Mouse (Mus musculus) gastrocnemius, adult 2 months (tissue): ENCODE measurements around the gene Trim66. TPM values are rescaled to one million over a fixed set of nuclear protein-coding genes. Genes with fewer than 3 reads are reported as not detected.

ENCODE experiments used
- DNase-seq: peaks from one replicate; pipeline ENCODE4 v3.0.0; 2022
- H3K27ac ChIP-seq: fragments of 200-600 bp; 2 replicates; pipeline ENCODE4 v1.8.1; 2022; ENCODE audit warnings: mild to moderate bottlenecking
- H3K4me3 ChIP-seq: fragments of 200-600 bp; 2 replicates; pipeline ENCODE4 v1.8.1; 2022; ENCODE audit warnings: mild to moderate bottlenecking, moderate library complexity
- CTCF ChIP-seq: fragments of 200-600 bp; IDR thresholded peaks from 2 replicates; pipeline ENCODE4 v1.8.1; 2022; ENCODE audit warnings: antibody characterized with exemption, mild to moderate bottlenecking, moderate library complexity
- intact Hi-C: fragments of 180-260 bp; cut with DNase I; formaldehyde crosslinking; loops from one replicate; pipeline ENCODE4 v1.15.1; 2025
- long read RNA-seq, 2 experiments: library from polyadenylated mRNA; stranded (forward); transcript quantifications; one replicate each; pipeline ENCODE4 v2.0.0; 2021
- total RNA-seq, 2 experiments: library from RNA; stranded (reverse); gene quantifications; 2 replicates each; pipeline ENCODE4 v1.2.3; 2021

Gene Trim66
- under 1 TPM; 0.17 to 0.23 TPM for total RNA-seq
- long read RNA-seq, experiment 1, result 0 reads
- long read RNA-seq, experiment 2, result 0 reads

DNA sequence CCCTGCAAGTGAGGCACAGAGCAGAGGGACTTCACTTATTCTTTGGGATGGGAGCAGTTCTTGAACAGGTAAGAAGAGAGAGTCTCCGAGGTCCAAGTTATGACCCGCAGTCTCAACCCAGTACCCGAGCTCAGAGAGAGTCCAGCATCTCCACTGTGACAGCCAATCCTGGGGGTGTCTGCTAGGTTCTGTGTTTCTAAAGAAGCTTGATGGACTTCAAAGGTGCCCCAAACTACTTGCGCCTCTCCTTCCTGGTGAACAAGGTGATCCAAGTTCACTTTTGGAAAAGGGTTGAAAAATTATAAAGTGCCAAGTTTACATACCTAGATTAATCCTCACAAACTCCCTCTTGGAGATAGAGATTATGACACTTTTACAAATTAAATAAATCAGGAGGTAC, at the start of gene Trim66:
Gene Trim66 (minus strand): TSS at position 101 of the 400 bp plus-strand sequence.
- DNase-seq, result no peak
- no peak for TF ChIP-seq CTCF
- intact Hi-C loops, result no loop called here
- Histone ChIP-seq H3K4me3 (no peak within 1 kb of the TSS), H3K27ac (no peak within 1 kb of the TSS)

DNA sequence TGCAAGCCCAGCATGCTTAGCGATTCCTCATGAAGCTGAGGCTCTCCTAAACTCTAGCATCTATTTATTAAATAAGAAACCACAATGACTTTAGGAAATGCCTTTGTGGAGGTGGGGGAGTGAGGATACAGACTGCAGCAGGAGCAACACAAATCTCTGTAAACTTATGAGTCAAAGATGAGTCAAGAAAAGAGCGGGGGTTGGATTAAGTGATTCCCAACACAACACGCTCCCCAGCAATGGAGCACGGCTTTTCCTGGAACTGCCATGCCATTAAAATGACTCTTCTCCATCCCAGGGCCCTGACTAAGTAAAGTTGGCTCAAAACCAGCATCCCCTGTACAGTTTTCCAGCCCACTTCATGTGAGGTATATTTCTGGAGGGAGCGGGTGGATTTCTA, 38.8 kb upstream of the Trim66 start:
- TF ChIP-seq CTCF, result no peak
- Histone ChIP-seq H3K4me3 (no peak overlapping the region), H3K27ac (peak overlapping the region; percentile 43)
- DNase-seq, result no peak
- intact Hi-C loops, result no loop called here

DNA sequence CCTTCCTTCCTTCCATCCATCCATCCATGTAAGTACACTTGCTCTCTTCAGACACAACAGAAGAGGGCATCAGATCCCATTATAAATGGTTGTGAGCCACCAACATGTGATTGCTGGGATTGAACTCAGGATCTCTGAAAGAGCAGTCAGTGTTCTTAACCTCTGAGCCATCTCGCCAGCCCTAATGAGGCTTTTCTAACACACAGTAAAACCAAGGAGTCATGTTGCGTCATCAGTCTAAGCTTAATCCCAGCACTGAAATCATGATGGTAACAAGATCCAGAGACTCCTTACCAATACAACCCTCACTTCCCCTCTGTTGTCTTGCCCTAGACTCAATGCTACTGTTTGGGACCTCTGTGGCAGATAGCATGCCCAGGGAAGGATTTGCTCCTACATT, 38.3 kb upstream of the Trim66 start:
- intact Hi-C loops, result no loop called here
- DNase-seq, result no peak
- Histone ChIP-seq H3K27ac (peak overlapping the region; percentile 43), H3K4me3 (no peak overlapping the region)
- no peak for TF ChIP-seq CTCF

DNA sequence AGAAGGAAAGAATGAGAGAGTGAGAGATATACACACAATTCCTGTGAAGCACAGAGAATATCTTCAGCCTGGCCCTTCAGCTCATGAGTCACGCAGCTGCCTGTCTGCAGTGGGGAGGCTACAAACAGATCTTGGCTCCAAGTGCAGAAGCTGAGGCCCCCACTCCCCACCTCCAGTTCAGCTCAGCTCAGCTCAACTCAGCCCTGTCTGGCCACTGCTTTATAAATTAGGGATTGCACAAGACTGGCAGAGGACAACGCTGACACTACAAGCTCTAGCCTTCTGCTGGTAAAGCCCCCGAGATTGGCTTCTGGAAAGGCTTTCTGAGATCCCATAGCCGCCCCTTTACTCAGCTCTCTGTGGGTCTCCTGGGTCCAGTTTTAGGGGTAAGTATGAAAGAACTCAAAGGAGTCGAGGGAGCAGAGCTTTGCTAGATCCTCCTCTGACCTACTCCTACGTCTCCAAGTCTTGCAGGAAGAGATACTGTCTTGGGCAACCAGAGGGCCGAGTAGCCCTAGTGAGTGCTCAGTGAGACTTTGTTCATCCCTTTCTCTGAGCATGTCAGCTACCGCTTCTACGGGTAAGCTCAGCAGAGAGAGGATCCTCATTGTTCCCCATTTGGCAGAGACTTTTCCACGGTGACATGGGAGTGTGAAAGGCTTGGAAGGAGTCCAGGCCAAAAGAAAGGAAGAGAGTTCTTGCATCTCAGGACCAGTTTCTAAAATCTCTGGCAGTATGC, 37.5 kb upstream of the Trim66 start:
- Histone ChIP-seq H3K27ac (peak overlapping the region; percentile 79), H3K4me3 (no peak overlapping the region; the same call in 1 of the 2 replicates)
- no peak for TF ChIP-seq CTCF
- intact Hi-C loops, result no loop called here
- DNase-seq, result peak; percentile 60

DNA sequence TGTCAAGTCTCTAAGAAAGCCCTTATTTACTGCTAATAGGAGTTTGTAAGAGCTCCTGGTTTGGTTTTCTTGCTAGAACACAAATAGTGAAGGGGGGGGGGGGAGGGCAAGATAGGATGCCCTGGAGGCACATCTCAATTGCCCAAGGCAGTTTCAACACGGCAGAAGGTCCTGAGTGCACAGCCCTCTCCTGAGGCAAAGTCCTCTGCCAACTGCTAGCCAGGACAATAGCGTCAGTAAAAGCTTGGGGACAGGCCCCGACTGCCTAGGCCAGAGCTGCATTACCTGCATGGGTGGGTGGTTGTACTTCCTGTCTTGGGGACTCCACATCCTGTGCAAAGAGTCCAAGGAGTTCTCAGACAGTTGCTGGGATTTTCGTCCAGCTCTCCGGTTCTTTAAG, 36.9 kb upstream of the Trim66 start:
- Histone ChIP-seq H3K27ac (peak overlapping the region; percentile 79), H3K4me3 (peak overlapping the region; percentile 8; the same call in 1 of the 2 replicates)
- intact Hi-C loops, result no loop called here
- TF ChIP-seq CTCF, result no peak
- no peak for DNase-seq

DNA sequence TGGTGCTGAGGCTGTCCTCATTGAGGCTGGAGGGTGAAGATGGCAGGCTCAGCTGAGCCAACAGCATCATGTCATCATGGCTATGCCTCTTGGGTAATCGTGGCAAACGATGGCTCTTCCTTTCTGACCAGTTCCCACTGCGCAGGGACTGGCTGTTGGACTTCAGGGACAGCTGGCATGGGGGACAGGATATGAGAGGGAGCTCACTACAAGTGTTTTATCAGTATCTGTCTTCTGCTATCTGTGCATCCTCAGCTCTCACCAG, 34.4 kb upstream of the Trim66 start:
- intact Hi-C loops, result no loop called here
- no peak for TF ChIP-seq CTCF
- Histone ChIP-seq H3K4me3 (peak overlapping the region; percentile 4; the same call in 1 of the 2 replicates), H3K27ac (peak overlapping the region; percentile 78)
- no peak for DNase-seq

DNA sequence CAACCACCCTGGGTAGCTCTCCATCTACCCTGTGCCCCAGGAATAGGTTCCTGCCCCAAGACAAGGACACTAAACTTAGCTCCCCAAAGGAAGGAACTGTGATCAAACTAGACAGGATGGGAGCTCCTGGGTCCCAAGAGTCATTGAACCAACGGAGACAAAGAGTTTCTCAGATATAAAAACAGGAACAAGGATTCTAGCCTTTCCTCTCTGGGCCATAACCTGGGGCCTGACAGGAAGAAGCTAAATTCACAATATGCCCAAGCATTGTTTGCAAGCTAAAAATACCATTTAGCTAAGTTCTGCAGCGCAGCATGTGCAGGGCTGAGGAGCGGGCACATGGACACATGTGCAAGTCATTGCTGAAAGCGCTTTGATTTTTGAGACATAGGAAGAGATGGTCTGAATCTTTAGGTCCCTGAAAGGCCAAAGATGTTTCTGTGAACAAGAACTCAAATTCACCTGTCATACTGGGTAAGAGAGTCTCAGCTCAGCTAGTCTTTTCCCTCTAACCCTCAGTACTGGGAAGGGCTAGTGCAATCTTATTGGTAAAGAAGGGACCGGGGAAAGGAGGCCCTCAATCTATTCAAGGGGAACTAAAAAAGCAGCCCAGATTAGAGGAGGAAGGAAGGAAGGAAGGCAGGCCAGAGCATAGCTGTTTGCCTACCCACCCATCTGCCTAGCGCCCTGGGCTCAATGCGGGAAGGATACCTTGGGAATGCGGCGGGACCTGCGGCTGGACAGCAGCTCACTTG, 33.9 kb upstream of the Trim66 start:
- peak overlapping the region; percentile 78 for H3K27ac ChIP-seq

DNA sequence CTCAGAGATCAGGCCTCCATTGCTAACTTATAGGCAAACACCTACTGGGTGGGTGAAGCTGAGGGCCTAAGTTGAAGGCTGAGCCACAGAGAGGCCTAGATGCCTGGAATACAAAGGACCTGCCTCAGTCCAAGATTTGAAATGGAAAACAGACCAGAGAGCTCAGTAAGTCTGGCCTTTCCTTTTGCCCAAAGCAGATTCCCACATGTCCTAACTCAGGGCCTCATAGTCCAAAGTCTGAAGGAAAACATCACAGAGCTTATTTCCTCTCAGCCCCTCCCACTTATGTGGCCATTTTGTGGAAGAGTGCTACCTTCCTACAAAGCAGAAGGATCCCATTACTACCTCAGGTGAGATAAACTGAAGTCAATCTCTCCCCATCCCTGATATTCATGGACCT, 33.0 kb upstream of the Trim66 start:
- intact Hi-C loops, result no loop called here
- TF ChIP-seq CTCF, result no peak
- Histone ChIP-seq H3K27ac (peak overlapping the region; percentile 78), H3K4me3 (no peak overlapping the region)
- DNase-seq, result no peak

More for the DNA sequence above, 33.9 kb upstream of the Trim66 start:
- H3K4me3 ChIP-seq, result peak overlapping the region; percentile 4; the same call in 1 of the 2 replicates
- DNase-seq, result no peak
- intact Hi-C loops, result no loop called here
- TF ChIP-seq CTCF, result no peak

DNA sequence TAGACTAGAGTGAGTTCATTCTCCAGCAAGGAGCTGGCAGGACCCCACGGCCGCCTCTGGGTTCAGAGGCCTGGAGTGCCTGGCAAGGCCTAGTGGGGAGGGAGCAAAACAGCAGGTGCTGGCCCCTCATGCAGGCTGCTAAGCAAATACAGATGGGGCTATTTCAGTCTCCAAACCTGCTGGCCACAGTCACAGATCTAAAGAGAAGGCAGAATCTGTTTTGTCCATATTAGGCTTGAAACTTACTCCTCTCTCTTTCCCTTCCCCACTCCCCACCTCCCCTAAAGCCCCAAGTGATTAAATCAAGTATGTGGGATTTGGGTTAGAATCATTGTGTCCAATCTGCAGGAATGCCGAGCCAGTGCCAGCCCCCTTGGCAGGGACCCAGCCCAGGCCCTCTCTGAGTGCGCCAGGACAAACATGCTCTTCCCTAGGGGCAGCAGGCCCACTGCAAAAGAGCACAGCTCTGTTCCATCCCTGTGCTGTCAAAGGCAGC, 28.6 kb upstream of the Trim66 start:
- DNase-seq, result peak; percentile 88
- H3K27ac ChIP-seq, result peak overlapping the region; percentile 82
- 0 out of 2 replicates have a peak, but pooled peaks have one; percentile 6 for TF ChIP-seq CTCF
- no peak overlapping the region; the same call in 1 of the 2 replicates for H3K4me3 ChIP-seq
- intact Hi-C loops, result no loop called here

DNA sequence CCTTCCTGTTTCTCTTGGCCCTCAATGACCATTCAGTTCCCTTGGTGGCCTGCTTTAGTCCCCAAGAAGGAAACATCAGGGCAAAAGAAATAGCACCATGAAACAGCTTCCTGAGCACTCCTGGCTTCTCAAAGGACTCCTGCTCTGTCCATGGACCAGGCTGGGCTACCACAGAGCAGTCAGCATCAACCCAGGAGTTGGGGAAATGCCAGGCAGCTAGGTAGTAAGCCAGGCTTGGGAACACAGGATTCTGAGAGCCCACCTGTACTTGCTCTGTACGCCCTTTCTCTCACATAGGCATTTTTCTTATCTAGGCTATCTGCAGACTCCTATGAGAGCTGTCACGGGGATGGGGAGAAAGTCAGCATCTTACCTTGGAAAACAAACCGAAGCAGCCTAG, 27.0 kb upstream of the Trim66 start:
- Histone ChIP-seq H3K4me3 (no peak overlapping the region), H3K27ac (peak overlapping the region; percentile 82)
- TF ChIP-seq CTCF, result no peak
- intact Hi-C loops, result no loop called here
- DNase-seq, result no peak

DNA sequence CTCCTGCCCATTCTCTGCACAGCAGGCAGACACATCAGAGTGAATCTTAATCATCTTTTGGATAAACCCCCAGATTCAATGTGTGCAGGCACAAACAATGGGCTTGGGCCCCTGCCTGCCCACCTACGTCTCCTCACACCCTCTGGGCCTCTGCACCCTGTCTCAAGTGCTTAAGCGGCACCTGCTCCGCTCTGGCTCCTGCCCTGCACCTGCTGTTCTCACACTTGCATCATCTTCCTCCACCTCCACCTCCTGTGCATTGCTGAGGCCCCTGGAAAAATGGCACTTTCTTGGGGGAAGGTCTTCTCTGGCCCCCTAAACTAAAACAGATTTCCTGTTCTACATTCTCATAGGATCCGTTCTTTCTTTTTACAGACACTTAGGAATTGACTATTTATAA, 26.0 kb upstream of the Trim66 start:
- intact Hi-C loops, result no loop called here
- no peak for TF ChIP-seq CTCF
- DNase-seq, result no peak
- no peak overlapping the region for H3K4me3 ChIP-seq
- peak overlapping the region; percentile 82 for H3K27ac ChIP-seq

DNA sequence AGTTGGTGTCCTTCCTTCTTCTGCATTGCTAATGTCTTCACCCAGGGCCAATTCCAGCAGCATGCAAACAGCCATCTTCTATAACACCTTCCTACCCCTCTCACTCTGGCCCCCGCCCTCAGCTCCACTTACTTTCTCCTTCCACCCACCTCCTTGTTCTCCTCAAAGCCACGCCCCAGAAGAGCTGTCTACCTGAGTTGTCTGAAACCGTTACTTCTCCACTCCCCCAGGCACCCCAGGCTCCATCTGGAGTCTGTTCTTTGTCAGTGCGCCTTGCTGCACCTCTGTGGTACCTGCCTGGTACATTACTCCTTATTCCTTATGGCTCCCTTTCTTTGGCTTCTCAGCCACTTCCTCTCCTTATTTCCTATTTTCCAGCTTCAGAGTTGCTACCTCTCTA, 25.2 kb upstream of the Trim66 start:
- no peak for TF ChIP-seq CTCF
- no peak for DNase-seq
- intact Hi-C loops, result no loop called here
- no peak overlapping the region for H3K4me3 ChIP-seq
- peak overlapping the region; percentile 43; the same call in 1 of the 2 replicates for H3K27ac ChIP-seq

DNA sequence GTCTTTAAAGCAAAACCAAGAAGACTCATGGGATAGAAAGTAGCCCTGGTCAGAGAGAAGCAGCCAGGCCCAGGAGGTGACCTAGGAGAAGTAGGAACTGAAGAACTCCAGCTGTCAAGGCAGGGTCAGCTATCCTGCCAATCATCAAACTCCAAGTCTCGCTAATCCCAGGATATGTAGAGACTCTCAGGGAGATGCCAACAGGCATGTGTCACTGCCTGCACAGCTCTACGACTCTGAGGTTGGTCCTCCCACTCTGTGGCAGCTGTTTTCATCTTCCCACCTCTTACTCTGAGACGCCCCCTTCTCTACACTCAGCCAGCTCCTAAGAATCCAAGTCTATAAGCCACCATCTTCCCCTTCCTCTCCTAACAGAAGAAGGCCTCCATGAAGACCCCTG, 24.8 kb upstream of the Trim66 start:
- intact Hi-C loops, result loop anchor here (1.0 kb wide), 1 partner anchor 86 kb away; no protein-coding TSS in a partner anchor
- TF ChIP-seq CTCF, result no peak
- Histone ChIP-seq H3K27ac (peak overlapping the region; percentile 43; the same call in 1 of the 2 replicates), H3K4me3 (no peak overlapping the region)
- DNase-seq, result no peak
